Mouse (Mus musculus): ENCODE results near the gene Zc3h12c. TPM values are rescaled to one million over a fixed set of nuclear protein-coding genes. Genes with fewer than 3 reads are reported as not detected.

The Zc3h12c gene
- polyA plus RNA-seq, 2 experiments = 2.9 to 4.7 TPM

GRCm38 (mm10) chr9:52104225-52104615 is 64.2 kb downstream of the Zc3h12c start:
- ATAC-seq (ENCODE audit: low FRiP score, low read depth) = no peak
- DNase-seq (ENCODE audit: low spot score) = no peak
- H3K27ac ChIP-seq (replicated peaks; ENCODE audit: low read depth, low read length) = no peak overlapping the region
- no peak overlapping the region for H3K4me3 ChIP-seq (replicated peaks; ENCODE audit: low read length)
- TF ChIP-seq POLR2A (IDR thresholded peaks at IDR 0.05; ENCODE audit: borderline replicate concordance, extremely low read depth, insufficient read depth, insufficient read length) = no peak
- no peaks in the 10 kb centered on the region for H3K9me3 ChIP-seq (ENCODE audit: control insufficient read depth, low read length)
- WGBS = 64% methylated on average over 8 of the region's 8 CpGs
- H3K27me3 ChIP-seq (ENCODE audit: control insufficient read depth, insufficient read depth, low read length) = no peaks in the 10 kb centered on the region
- H3K36me3 ChIP-seq (ENCODE audit: control insufficient read depth, insufficient read depth, low read length) = no peaks in the 10 kb centered on the region
- no peak overlapping the region for H3K9ac ChIP-seq (ENCODE audit: low read depth, low read length, severe bottlenecking)
- H3K4me2 ChIP-seq (replicated peaks; ENCODE audit: low read depth, low read length, severe bottlenecking) = no peak overlapping the region
- no peaks in the 10 kb centered on the region for H3K4me1 ChIP-seq (ENCODE audit: control insufficient read depth, insufficient read depth, low read length)

- Histone ChIP-seq H3K4me2 (replicated peaks; ENCODE audit: low read depth, low read length, severe bottlenecking) (no peak overlapping the region), H3K4me3 (replicated peaks; ENCODE audit: low read length) (no peak overlapping the region), H3K4me1 (ENCODE audit: control insufficient read depth, insufficient read depth, low read length) (no peaks in the 10 kb centered on the region), H3K9ac (ENCODE audit: low read depth, low read length, severe bottlenecking) (no peak overlapping the region), H3K9me3 (ENCODE audit: control insufficient read depth, low read length) (no peaks in the 10 kb centered on the region), H3K36me3 (ENCODE audit: control insufficient read depth, insufficient read depth, low read length) (no peaks in the 10 kb centered on the region), H3K27ac (replicated peaks; ENCODE audit: low read depth, low read length) (no peak overlapping the region), H3K27me3 (ENCODE audit: control insufficient read depth, insufficient read depth, low read length) (no peaks in the 10 kb centered on the region)
- 69% methylated on average over 9 of the region's 9 CpGs for WGBS
- TF ChIP-seq POLR2A (IDR thresholded peaks at IDR 0.05; ENCODE audit: borderline replicate concordance, extremely low read depth, insufficient read depth, insufficient read length) = no peak
- ATAC-seq (ENCODE audit: low FRiP score, low read depth) = no peak
- DNase-seq (ENCODE audit: low spot score) = no peak
These were observed 64.7 kb downstream of the Zc3h12c start for GRCm38 (mm10) chr9:52103448-52104224.

GRCm38 (mm10) chr9:52102060-52102844 is 66.1 kb downstream of the Zc3h12c start:
- no peak overlapping the region for H3K9ac ChIP-seq (ENCODE audit: low read depth, low read length, severe bottlenecking)
- DNase-seq (ENCODE audit: low spot score) (no peak), ATAC-seq (ENCODE audit: low FRiP score, low read depth) (no peak)
- TF ChIP-seq POLR2A (IDR thresholded peaks at IDR 0.05; ENCODE audit: borderline replicate concordance, extremely low read depth, insufficient read depth, insufficient read length) = no peak
- 62% methylated on average over 13 of the region's 13 CpGs for WGBS
- no peak overlapping the region for H3K4me2 ChIP-seq (replicated peaks; ENCODE audit: low read depth, low read length, severe bottlenecking)
- no peaks in the 10 kb centered on the region for H3K4me1 ChIP-seq (ENCODE audit: control insufficient read depth, insufficient read depth, low read length)
- no peak overlapping the region for H3K4me3 ChIP-seq (replicated peaks; ENCODE audit: low read length)
- no peaks in the 10 kb centered on the region for H3K9me3 ChIP-seq (ENCODE audit: control insufficient read depth, low read length)
- H3K27me3 ChIP-seq (ENCODE audit: control insufficient read depth, insufficient read depth, low read length) = no peaks in the 10 kb centered on the region
- H3K27ac ChIP-seq (replicated peaks; ENCODE audit: low read depth, low read length) = no peak overlapping the region
- H3K36me3 ChIP-seq (ENCODE audit: control insufficient read depth, insufficient read depth, low read length) = no peaks in the 10 kb centered on the region

GRCm38 (mm10) chr9:52100426-52100825 is 67.9 kb downstream of the Zc3h12c start:
- 92% methylated on average over 14 of the region's 14 CpGs for WGBS
- no peaks in the 10 kb centered on the region for H3K36me3 ChIP-seq (ENCODE audit: control insufficient read depth, insufficient read depth, low read length)
- no peak overlapping the region for H3K27ac ChIP-seq (replicated peaks; ENCODE audit: low read depth, low read length)
- no peak for TF ChIP-seq POLR2A (IDR thresholded peaks at IDR 0.05; ENCODE audit: borderline replicate concordance, extremely low read depth, insufficient read depth, insufficient read length)
- H3K4me1 ChIP-seq (ENCODE audit: control insufficient read depth, insufficient read depth, low read length) = no peaks in the 10 kb centered on the region
- H3K4me2 ChIP-seq (replicated peaks; ENCODE audit: low read depth, low read length, severe bottlenecking) = no peak overlapping the region
- H3K4me3 ChIP-seq (replicated peaks; ENCODE audit: low read length) = no peak overlapping the region
- DNase-seq (ENCODE audit: low spot score) = no peak
- H3K9me3 ChIP-seq (ENCODE audit: control insufficient read depth, low read length) = no peaks in the 10 kb centered on the region
- no peaks in the 10 kb centered on the region for H3K27me3 ChIP-seq (ENCODE audit: control insufficient read depth, insufficient read depth, low read length)
- H3K9ac ChIP-seq (ENCODE audit: low read depth, low read length, severe bottlenecking) = no peak overlapping the region
- ATAC-seq (ENCODE audit: low FRiP score, low read depth) = no peak

- no peaks in the 10 kb centered on the region for H3K9me3 ChIP-seq (ENCODE audit: control insufficient read depth, low read length)
- H3K27me3 ChIP-seq (ENCODE audit: control insufficient read depth, insufficient read depth, low read length) = no peaks in the 10 kb centered on the region
- TF ChIP-seq POLR2A (IDR thresholded peaks at IDR 0.05; ENCODE audit: borderline replicate concordance, extremely low read depth, insufficient read depth, insufficient read length) = no peak
- H3K27ac ChIP-seq (replicated peaks; ENCODE audit: low read depth, low read length) = no peak overlapping the region
- DNase-seq (ENCODE audit: low spot score) (peak; percentile 86), ATAC-seq (ENCODE audit: low FRiP score, low read depth) (peak; percentile 64; the same call in 1 of the 2 replicates)
- H3K36me3 ChIP-seq (ENCODE audit: control insufficient read depth, insufficient read depth, low read length) = no peaks in the 10 kb centered on the region
- H3K4me2 ChIP-seq (replicated peaks; ENCODE audit: low read depth, low read length, severe bottlenecking) = no peak overlapping the region
- WGBS = 5% methylated on average over 7 of the region's 7 CpGs
- H3K4me1 ChIP-seq (ENCODE audit: control insufficient read depth, insufficient read depth, low read length) = no peaks in the 10 kb centered on the region
- H3K9ac ChIP-seq (ENCODE audit: low read depth, low read length, severe bottlenecking) = no peak overlapping the region
- no peak overlapping the region for H3K4me3 ChIP-seq (replicated peaks; ENCODE audit: low read length)
These were observed 69.8 kb downstream of the Zc3h12c start for GRCm38 (mm10) chr9:52098600-52098999.

Measured in limb, embryonic 14.5 days (tissue).